Mouse (Mus musculus): ENCODE measurements around the gene Snrpd3. TPM values are rescaled to one million over a fixed set of nuclear protein-coding genes. Genes with fewer than 3 reads are reported as not detected.
"Not testable (repeated sequence)": the region's sequence is repeated elsewhere in the genome, so short reads cannot be mapped to it uniquely, and the experiment has no call there.

Snrpd3 gene
- polyA plus RNA-seq (2015; fragmentation: Nextera tagmentation; extraction: Ambion mirVana) = 136 and 144 TPM in 2 replicates

GRCm38 (mm10) chr10:75517073-75517757 lies at the start of gene Snrpd3:
Gene Snrpd3, plus strand, starts transcription at chr10:75517551.
- peak within 1 kb of the TSS; percentile 93 for H3K4me3 ChIP-seq (ENCODE audit: low read length)

GRCm38 (mm10) chr10:75473411-75473810 lies 43.9 kb upstream of the Snrpd3 start:
- no peak for ATAC-seq

More at GRCm38 (mm10) chr10:75517073-75517757, at the start of gene Snrpd3:
- Histone ChIP-seq H3K27ac (ENCODE audit: low read length) (peak within 1 kb of the TSS; percentile 98), H3K9ac (ENCODE audit: low read depth, low read length) (peak within 1 kb of the TSS; percentile 98), H3K4me1 (ENCODE audit: control insufficient read depth, insufficient read depth, low read length) (peaks cover 27% of the 10 kb centered on the region), H3K27me3 (replicated peaks; ENCODE audit: control insufficient read depth, insufficient read depth, low read length) (no peaks in the 10 kb centered on the region), H3K36me3 (ENCODE audit: control insufficient read depth, insufficient read depth, low read length) (peaks cover 7% of the 10 kb centered on the region; the same call in 1 of the 2 replicates), H3K9me3 (ENCODE audit: control insufficient read depth, low read length) (no peaks in the 10 kb centered on the region), H3K4me2 (ENCODE audit: low read depth, low read length) (peak within 1 kb of the TSS; percentile 85)
- peak; percentile 88 for ATAC-seq
- under 1% methylated on average over 47 of the region's 52 CpGs for WGBS

GRCm38 (mm10) chr10:75474571-75474970 lies 42.8 kb upstream of the Snrpd3 start:
- Histone ChIP-seq H3K4me3 (ENCODE audit: low read length) (no peak overlapping the region), H3K36me3 (ENCODE audit: control insufficient read depth, insufficient read depth, low read length) (no peaks in the 10 kb centered on the region), H3K27me3 (replicated peaks; ENCODE audit: control insufficient read depth, insufficient read depth, low read length) (no peaks in the 10 kb centered on the region), H3K4me1 (ENCODE audit: control insufficient read depth, insufficient read depth, low read length) (0 out of 2 replicates have a peak, but pooled peaks cover 3% of the 10 kb centered on the region), H3K9me3 (ENCODE audit: control insufficient read depth, low read length) (no peaks in the 10 kb centered on the region), H3K4me2 (ENCODE audit: low read depth, low read length) (no peak overlapping the region), H3K9ac (ENCODE audit: low read depth, low read length) (no peak overlapping the region), H3K27ac (ENCODE audit: low read length) (no peak overlapping the region)
- ATAC-seq = no peak
- WGBS = 27% methylated on average over 5 of the region's 5 CpGs

More at GRCm38 (mm10) chr10:75473411-75473810, 43.9 kb upstream of the Snrpd3 start:
- Histone ChIP-seq H3K9ac (ENCODE audit: low read depth, low read length) (no peak overlapping the region), H3K27me3 (replicated peaks; ENCODE audit: control insufficient read depth, insufficient read depth, low read length) (no peaks in the 10 kb centered on the region), H3K9me3 (ENCODE audit: control insufficient read depth, low read length) (no peaks in the 10 kb centered on the region), H3K4me3 (ENCODE audit: low read length) (no peak overlapping the region), H3K4me1 (ENCODE audit: control insufficient read depth, insufficient read depth, low read length) (0 out of 2 replicates have a peak, but pooled peaks cover 3% of the 10 kb centered on the region), H3K27ac (ENCODE audit: low read length) (no peak overlapping the region), H3K36me3 (ENCODE audit: control insufficient read depth, insufficient read depth, low read length) (no peaks in the 10 kb centered on the region), H3K4me2 (ENCODE audit: low read depth, low read length) (no peak overlapping the region)
- WGBS = 72% methylated on average over 8 of the region's 8 CpGs

DNA sequence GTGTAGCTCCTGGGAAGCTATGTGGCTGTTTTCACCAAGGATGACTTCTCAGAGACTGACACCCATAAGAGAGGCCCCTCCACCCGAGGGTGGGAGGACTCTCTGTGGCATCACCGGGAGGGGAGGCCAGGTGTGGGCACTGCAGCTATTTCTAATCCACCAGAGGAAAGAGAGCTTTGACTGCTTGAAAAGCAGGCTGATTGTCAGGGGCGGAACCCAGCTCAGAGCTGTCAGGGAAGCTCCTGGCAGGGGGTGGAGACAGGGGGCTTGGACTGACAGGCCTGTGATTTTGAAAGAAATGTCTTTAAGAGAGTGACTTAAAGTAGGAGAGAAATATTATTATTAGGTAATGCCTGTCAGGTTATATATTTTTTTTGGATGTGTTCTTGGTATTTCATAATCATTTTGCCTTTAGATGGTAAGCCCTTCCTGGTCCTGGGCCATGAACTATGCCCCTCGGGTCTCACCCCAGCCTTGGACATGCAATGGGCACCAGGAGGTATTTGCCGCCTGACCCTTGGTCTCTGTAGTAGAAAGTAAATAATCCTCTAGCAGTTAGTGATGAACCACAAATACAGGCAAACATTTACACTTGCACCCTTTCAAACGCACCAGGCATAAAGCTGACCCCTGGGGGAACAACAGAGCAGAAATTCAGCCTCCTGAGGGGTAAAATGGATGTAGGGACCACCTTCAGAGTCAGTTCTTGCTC lies 42.1 kb upstream of the Snrpd3 start:
- H3K9me3 ChIP-seq (ENCODE audit: control insufficient read depth, low read length); ATAC-seq; H3K27me3 ChIP-seq (replicated peaks; ENCODE audit: control insufficient read depth, insufficient read depth, low read length); H3K4me3 ChIP-seq (ENCODE audit: low read length); H3K4me2 ChIP-seq (ENCODE audit: low read depth, low read length); H3K4me1 ChIP-seq (ENCODE audit: control insufficient read depth, insufficient read depth, low read length); H3K36me3 ChIP-seq (ENCODE audit: control insufficient read depth, insufficient read depth, low read length); H3K9ac ChIP-seq (ENCODE audit: low read depth, low read length); H3K27ac ChIP-seq (ENCODE audit: low read length): not testable (repeated sequence)
- WGBS = 31% methylated on average over 4 of the region's 6 CpGs

GRCm38 (mm10) chr10:75477034-75477433 lies 40.3 kb upstream of the Snrpd3 start:
- Histone ChIP-seq H3K9ac (ENCODE audit: low read depth, low read length) (no peak overlapping the region), H3K27ac (ENCODE audit: low read length) (no peak overlapping the region), H3K36me3 (ENCODE audit: control insufficient read depth, insufficient read depth, low read length) (no peaks in the 10 kb centered on the region), H3K27me3 (replicated peaks; ENCODE audit: control insufficient read depth, insufficient read depth, low read length) (no peaks in the 10 kb centered on the region), H3K4me1 (ENCODE audit: control insufficient read depth, insufficient read depth, low read length) (0 out of 2 replicates have a peak, but pooled peaks cover 3% of the 10 kb centered on the region), H3K4me2 (ENCODE audit: low read depth, low read length) (no peak overlapping the region), H3K9me3 (ENCODE audit: control insufficient read depth, low read length) (no peaks in the 10 kb centered on the region), H3K4me3 (ENCODE audit: low read length) (no peak overlapping the region)
- ATAC-seq = no peak
- WGBS = 66% methylated on average over 9 of the region's 9 CpGs

DNA sequence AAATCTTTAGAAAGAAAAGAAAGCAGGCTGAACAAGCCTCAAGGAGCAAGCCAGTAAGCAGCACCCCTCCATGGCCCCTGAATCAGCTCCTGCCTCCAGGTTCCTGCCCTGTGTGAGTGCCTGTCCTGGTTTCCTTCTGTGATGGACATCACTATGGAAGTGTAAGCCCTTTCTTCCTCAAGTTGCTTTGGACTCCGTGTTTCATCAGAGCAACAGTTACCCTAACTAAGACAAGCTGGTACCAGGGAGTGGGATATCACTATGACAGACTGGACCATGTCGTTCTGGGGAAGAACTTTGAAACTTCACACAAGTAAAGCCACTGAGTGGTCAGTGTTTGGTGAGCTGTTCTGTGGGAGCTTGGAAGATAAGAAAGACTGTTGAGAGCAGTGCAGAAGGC lies 37.4 kb upstream of the Snrpd3 start:
- Histone ChIP-seq H3K4me1 (ENCODE audit: control insufficient read depth, insufficient read depth, low read length) (no peaks in the 10 kb centered on the region), H3K36me3 (ENCODE audit: control insufficient read depth, insufficient read depth, low read length) (no peaks in the 10 kb centered on the region), H3K4me3 (ENCODE audit: low read length) (no peak overlapping the region), H3K9me3 (ENCODE audit: control insufficient read depth, low read length) (no peaks in the 10 kb centered on the region), H3K9ac (ENCODE audit: low read depth, low read length) (no peak overlapping the region), H3K27ac (ENCODE audit: low read length) (no peak overlapping the region), H3K4me2 (ENCODE audit: low read depth, low read length) (no peak overlapping the region), H3K27me3 (replicated peaks; ENCODE audit: control insufficient read depth, insufficient read depth, low read length) (no peaks in the 10 kb centered on the region)
- 82% methylated on average over 2 of the region's 2 CpGs for WGBS
- no peak for ATAC-seq

- Histone ChIP-seq H3K9ac (ENCODE audit: low read depth, low read length) (no peak overlapping the region), H3K27ac (ENCODE audit: low read length) (no peak overlapping the region), H3K4me2 (ENCODE audit: low read depth, low read length) (no peak overlapping the region), H3K4me3 (ENCODE audit: low read length) (no peak overlapping the region), H3K27me3 (replicated peaks; ENCODE audit: control insufficient read depth, insufficient read depth, low read length) (no peaks in the 10 kb centered on the region), H3K36me3 (ENCODE audit: control insufficient read depth, insufficient read depth, low read length) (no peaks in the 10 kb centered on the region), H3K4me1 (ENCODE audit: control insufficient read depth, insufficient read depth, low read length) (no peaks in the 10 kb centered on the region), H3K9me3 (ENCODE audit: control insufficient read depth, low read length) (no peaks in the 10 kb centered on the region)
- ATAC-seq = no peak
- 76% methylated on average over 4 of the region's 4 CpGs for WGBS
Measured at GRCm38 (mm10) chr10:75481703-75482102, 35.6 kb upstream of the Snrpd3 start.

DNA sequence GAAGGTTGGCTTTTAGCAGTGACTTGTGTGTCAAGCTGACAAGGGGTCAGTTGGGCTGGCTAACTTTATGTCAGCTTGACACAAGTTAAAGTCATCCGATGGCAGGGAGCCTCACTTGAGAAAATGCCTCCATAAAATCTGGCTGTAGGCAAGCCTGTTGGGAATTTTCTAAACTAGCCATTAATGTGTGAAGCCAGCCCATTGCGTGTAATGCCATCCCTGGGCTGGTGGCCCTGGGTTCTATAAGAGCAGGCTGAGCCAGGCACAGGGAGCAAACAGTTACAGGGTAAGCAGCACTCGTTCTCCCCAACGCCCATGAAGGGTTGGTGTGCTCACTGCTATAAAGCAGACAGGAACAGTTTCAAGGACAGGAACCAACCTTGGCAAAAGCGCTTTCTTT lies 35.1 kb upstream of the Snrpd3 start:
- ATAC-seq = no peak
- WGBS = 76% methylated on average over 5 of the region's 5 CpGs

GRCm38 (mm10) chr10:75482919-75483483 lies 34.4 kb upstream of the Snrpd3 start:
- no peak overlapping the region for H3K4me3 ChIP-seq (ENCODE audit: low read length)
- no peak overlapping the region for H3K4me2 ChIP-seq (ENCODE audit: low read depth, low read length)
- WGBS = 86% methylated on average over 11 of the region's 11 CpGs

More for the DNA sequence above, 35.1 kb upstream of the Snrpd3 start:
- Histone ChIP-seq H3K4me2 (ENCODE audit: low read depth, low read length) (no peak overlapping the region), H3K9me3 (ENCODE audit: control insufficient read depth, low read length) (no peaks in the 10 kb centered on the region), H3K4me3 (ENCODE audit: low read length) (no peak overlapping the region), H3K27ac (ENCODE audit: low read length) (no peak overlapping the region), H3K9ac (ENCODE audit: low read depth, low read length) (no peak overlapping the region), H3K4me1 (ENCODE audit: control insufficient read depth, insufficient read depth, low read length) (no peaks in the 10 kb centered on the region), H3K27me3 (replicated peaks; ENCODE audit: control insufficient read depth, insufficient read depth, low read length) (no peaks in the 10 kb centered on the region), H3K36me3 (ENCODE audit: control insufficient read depth, insufficient read depth, low read length) (no peaks in the 10 kb centered on the region)

More at GRCm38 (mm10) chr10:75482919-75483483, 34.4 kb upstream of the Snrpd3 start:
- H3K9ac ChIP-seq (ENCODE audit: low read depth, low read length) = no peak overlapping the region
- no peaks in the 10 kb centered on the region for H3K36me3 ChIP-seq (ENCODE audit: control insufficient read depth, insufficient read depth, low read length)
- no peak overlapping the region for H3K27ac ChIP-seq (ENCODE audit: low read length)
- no peaks in the 10 kb centered on the region for H3K27me3 ChIP-seq (replicated peaks; ENCODE audit: control insufficient read depth, insufficient read depth, low read length)
- no peaks in the 10 kb centered on the region for H3K4me1 ChIP-seq (ENCODE audit: control insufficient read depth, insufficient read depth, low read length)
- ATAC-seq = no peak
- no peaks in the 10 kb centered on the region for H3K9me3 ChIP-seq (ENCODE audit: control insufficient read depth, low read length)
